Mouse (Mus musculus): ENCODE results near the gene Carmil3. TPM values are rescaled to one million over a fixed set of nuclear protein-coding genes. Genes with fewer than 3 reads are reported as not detected.

The Carmil3 gene
- polyA plus RNA-seq (2012; rRNA removed) (24.8 and 28.8 TPM in 2 replicates), polyA plus RNA-seq (2014; fragmentation: Nextera tagmentation; extraction: Ambion mirVana) (3.6 and 5.4 TPM in 2 replicates)

DNA sequence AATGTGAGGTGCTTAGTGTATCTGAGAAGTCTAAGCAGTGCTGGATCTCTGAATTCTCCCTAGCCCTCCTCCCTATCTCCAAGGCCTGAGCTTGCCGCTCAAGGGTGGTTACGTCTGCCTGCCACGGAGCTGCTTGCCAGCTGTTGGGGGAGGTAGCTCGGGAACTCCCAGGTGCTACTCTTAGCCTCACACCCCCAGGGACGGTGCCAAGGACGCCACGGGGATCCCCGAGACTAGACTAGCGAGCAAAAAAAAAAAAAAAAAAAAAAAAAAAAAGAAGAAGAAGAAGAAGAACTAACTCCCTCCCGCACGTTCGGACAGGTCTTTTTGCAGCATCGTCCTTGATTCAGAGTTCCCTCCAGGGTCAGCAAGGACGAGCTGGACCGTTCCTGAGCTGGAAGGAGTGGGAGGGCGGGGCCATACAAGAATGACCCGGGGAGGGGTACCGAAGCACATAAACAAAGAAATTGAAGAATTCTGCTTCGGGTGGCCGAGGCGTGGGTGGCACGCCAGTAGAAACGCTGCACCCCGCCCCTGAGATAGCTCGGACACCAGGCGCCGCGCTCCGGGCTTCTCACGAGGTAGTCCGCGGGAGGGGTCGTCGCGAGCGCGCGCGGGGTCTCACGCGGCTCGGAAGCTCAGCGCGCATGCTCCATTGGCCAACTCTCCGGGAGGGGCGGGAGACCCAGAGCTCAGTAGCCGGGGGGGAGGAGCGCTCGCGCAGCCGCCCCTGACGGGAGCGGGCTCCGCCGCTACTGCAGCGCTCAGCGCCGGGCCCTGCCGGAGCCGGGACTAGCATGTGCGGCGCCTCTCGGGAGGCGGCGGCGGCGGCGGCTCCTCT is at the start of gene Carmil3:
Carmil3 (plus strand) TSS at position 291 of the 841 bp plus-strand sequence.
- Histone ChIP-seq H3K4me2 (replicated peaks; ENCODE audit: low read depth, low read length, severe bottlenecking) (peak within 1 kb of the TSS; percentile 96), H3K9me3 (ENCODE audit: control insufficient read depth, low read length) (no peaks in the 10 kb centered on the region), H3K4me1 (ENCODE audit: control insufficient read depth, insufficient read depth, low read length) (peaks cover 4% of the 10 kb centered on the region; the same call in 1 of the 2 replicates), H3K36me3 (ENCODE audit: control insufficient read depth, insufficient read depth, low read length) (peaks cover 21% of the 10 kb centered on the region), H3K27ac (replicated peaks; ENCODE audit: low read depth, low read length) (peak within 1 kb of the TSS; percentile 13; the same call in 1 of the 2 replicates), H3K27me3 (ENCODE audit: control insufficient read depth, insufficient read depth, low read length) (no peaks in the 10 kb centered on the region), H3K9ac (ENCODE audit: low read depth, low read length, severe bottlenecking) (peak within 1 kb of the TSS; percentile 66), H3K4me3 (replicated peaks; ENCODE audit: low read length) (peak within 1 kb of the TSS; percentile 72)
- DNase-seq (ENCODE audit: low spot score) = peak; percentile 84
- ATAC-seq (ENCODE audit: low FRiP score, low read depth) = peak; percentile 88
- TF ChIP-seq POLR2A (IDR thresholded peaks at IDR 0.05; ENCODE audit: borderline replicate concordance, extremely low read depth, insufficient read depth, insufficient read length) = no peak
- 1% methylated on average over 38 of the region's 68 CpGs for WGBS

DNA sequence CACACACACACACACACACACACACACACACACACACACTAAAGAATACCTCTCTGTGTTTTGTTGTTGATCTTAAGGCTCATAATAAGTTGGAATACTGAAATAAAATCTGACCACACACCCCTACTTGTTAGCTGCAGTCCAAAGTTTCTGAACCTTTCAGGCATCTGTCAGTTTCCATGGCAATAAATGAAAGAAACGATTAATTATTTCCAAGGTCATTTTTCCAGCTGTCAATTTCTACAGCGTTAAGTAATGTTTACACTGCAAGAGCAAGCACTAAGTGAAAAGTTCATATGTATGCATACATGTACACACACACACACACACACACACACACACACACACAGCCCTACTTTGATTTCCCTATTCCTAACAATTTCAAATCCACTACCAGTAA is 32.8 kb upstream of the Carmil3 start:
- DNase-seq (ENCODE audit: low spot score) (no peak), ATAC-seq (ENCODE audit: low FRiP score, low read depth) (no peak)
- Histone ChIP-seq H3K9me3 (ENCODE audit: control insufficient read depth, low read length) (peaks cover 8% of the 10 kb centered on the region; the same call in 1 of the 2 replicates), H3K27me3 (ENCODE audit: control insufficient read depth, insufficient read depth, low read length) (no peaks in the 10 kb centered on the region), H3K9ac (ENCODE audit: low read depth, low read length, severe bottlenecking) (no peak overlapping the region), H3K4me1 (ENCODE audit: control insufficient read depth, insufficient read depth, low read length) (no peaks in the 10 kb centered on the region), H3K36me3 (ENCODE audit: control insufficient read depth, insufficient read depth, low read length) (no peaks in the 10 kb centered on the region), H3K4me2 (replicated peaks; ENCODE audit: low read depth, low read length, severe bottlenecking) (no peak overlapping the region), H3K27ac (replicated peaks; ENCODE audit: low read depth, low read length) (no peak overlapping the region), H3K4me3 (replicated peaks; ENCODE audit: low read length) (no peak overlapping the region)
- WGBS = 75% methylated on average over 2 of the region's 2 CpGs
- TF ChIP-seq POLR2A (IDR thresholded peaks at IDR 0.05; ENCODE audit: borderline replicate concordance, extremely low read depth, insufficient read depth, insufficient read length) = no peak

DNA sequence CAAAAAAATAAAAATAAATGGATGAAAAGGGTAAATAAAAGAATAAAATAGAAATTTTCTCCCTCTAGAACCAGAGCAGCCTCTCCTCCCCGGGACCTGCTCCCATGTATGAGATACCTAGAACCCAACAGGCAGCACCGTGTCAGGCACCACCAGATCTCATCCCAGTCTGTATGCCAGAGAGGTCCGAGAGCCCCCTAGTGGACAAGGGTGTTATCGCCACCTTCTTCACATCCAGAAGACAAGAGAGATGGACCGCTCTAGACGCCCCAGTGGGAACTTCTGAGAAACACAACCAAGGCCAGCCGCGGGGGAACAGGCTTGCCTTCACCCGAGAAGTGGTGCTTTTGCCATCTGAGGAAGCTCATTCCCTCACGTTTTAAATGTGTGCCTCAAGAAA is 32.2 kb upstream of the Carmil3 start:
- Histone ChIP-seq H3K9me3 (ENCODE audit: control insufficient read depth, low read length) (peaks cover 8% of the 10 kb centered on the region; the same call in 1 of the 2 replicates), H3K27me3 (ENCODE audit: control insufficient read depth, insufficient read depth, low read length) (no peaks in the 10 kb centered on the region), H3K36me3 (ENCODE audit: control insufficient read depth, insufficient read depth, low read length) (no peaks in the 10 kb centered on the region), H3K4me3 (replicated peaks; ENCODE audit: low read length) (no peak overlapping the region), H3K9ac (ENCODE audit: low read depth, low read length, severe bottlenecking) (no peak overlapping the region), H3K27ac (replicated peaks; ENCODE audit: low read depth, low read length) (no peak overlapping the region), H3K4me1 (ENCODE audit: control insufficient read depth, insufficient read depth, low read length) (no peaks in the 10 kb centered on the region), H3K4me2 (replicated peaks; ENCODE audit: low read depth, low read length, severe bottlenecking) (no peak overlapping the region)
- 23% methylated on average over 10 of the region's 10 CpGs for WGBS
- no peak for TF ChIP-seq POLR2A (IDR thresholded peaks at IDR 0.05; ENCODE audit: borderline replicate concordance, extremely low read depth, insufficient read depth, insufficient read length)
- peak; percentile 51 for DNase-seq (ENCODE audit: low spot score)
- ATAC-seq (ENCODE audit: low FRiP score, low read depth) = no peak

DNA sequence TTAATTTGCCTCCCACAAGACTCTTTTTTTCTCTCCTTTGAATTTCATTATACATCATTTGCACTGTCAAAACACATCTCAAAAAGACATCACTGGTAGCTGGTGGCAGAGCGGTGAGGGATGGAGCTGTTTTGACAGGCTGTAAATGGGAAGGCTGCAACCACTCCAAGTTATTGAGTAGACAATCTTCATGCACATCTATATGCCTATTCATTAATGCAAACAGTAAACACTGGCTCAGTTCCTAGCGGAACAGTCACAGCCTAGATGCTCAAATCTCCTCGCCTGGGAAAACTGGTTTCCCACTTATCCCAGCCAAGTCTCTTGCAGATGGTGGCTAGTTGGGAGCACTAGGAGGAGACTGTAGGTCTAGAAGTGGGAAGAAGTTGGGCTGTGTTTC is 31.7 kb upstream of the Carmil3 start:
- Histone ChIP-seq H3K9me3 (ENCODE audit: control insufficient read depth, low read length) (peaks cover 8% of the 10 kb centered on the region; the same call in 1 of the 2 replicates), H3K4me1 (ENCODE audit: control insufficient read depth, insufficient read depth, low read length) (no peaks in the 10 kb centered on the region), H3K27me3 (ENCODE audit: control insufficient read depth, insufficient read depth, low read length) (no peaks in the 10 kb centered on the region), H3K4me2 (replicated peaks; ENCODE audit: low read depth, low read length, severe bottlenecking) (no peak overlapping the region), H3K36me3 (ENCODE audit: control insufficient read depth, insufficient read depth, low read length) (no peaks in the 10 kb centered on the region), H3K4me3 (replicated peaks; ENCODE audit: low read length) (no peak overlapping the region), H3K9ac (ENCODE audit: low read depth, low read length, severe bottlenecking) (no peak overlapping the region), H3K27ac (replicated peaks; ENCODE audit: low read depth, low read length) (no peak overlapping the region)
- no peak for ATAC-seq (ENCODE audit: low FRiP score, low read depth)
- WGBS = 87% methylated on average over 3 of the region's 3 CpGs
- DNase-seq (ENCODE audit: low spot score) = no peak
- no peak for TF ChIP-seq POLR2A (IDR thresholded peaks at IDR 0.05; ENCODE audit: borderline replicate concordance, extremely low read depth, insufficient read depth, insufficient read length)

DNA sequence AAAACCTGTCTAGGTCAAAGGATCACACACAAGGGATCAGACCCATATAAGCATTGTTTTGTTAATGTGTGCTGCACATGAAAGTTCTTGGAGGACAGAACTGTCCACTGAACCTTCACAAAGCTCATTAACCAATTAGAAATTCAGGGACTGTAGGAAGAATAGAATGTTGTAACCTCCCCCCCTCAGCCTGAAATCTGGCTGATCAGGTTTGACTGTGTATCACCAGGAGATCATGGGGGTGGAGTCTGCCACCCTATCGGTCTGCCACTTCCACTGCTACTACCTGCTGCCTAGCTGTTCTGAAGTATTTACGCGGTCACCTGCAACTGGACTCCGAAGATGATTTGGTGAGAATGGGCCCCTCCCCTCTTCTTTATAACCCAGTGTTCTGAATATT is 30.7 kb upstream of the Carmil3 start:
- no peak for ATAC-seq (ENCODE audit: low FRiP score, low read depth)
- no peaks in the 10 kb centered on the region for H3K27me3 ChIP-seq (ENCODE audit: control insufficient read depth, insufficient read depth, low read length)
- H3K9me3 ChIP-seq (ENCODE audit: control insufficient read depth, low read length) = peaks cover 8% of the 10 kb centered on the region; the same call in 1 of the 2 replicates
- DNase-seq (ENCODE audit: low spot score) = peak; percentile 13
- WGBS = 54% methylated on average over 4 of the region's 4 CpGs
- H3K4me3 ChIP-seq (replicated peaks; ENCODE audit: low read length) = no peak overlapping the region
- H3K4me2 ChIP-seq (replicated peaks; ENCODE audit: low read depth, low read length, severe bottlenecking) = no peak overlapping the region
- no peak for TF ChIP-seq POLR2A (IDR thresholded peaks at IDR 0.05; ENCODE audit: borderline replicate concordance, extremely low read depth, insufficient read depth, insufficient read length)
- no peak overlapping the region for H3K9ac ChIP-seq (ENCODE audit: low read depth, low read length, severe bottlenecking)
- H3K4me1 ChIP-seq (ENCODE audit: control insufficient read depth, insufficient read depth, low read length) = no peaks in the 10 kb centered on the region
- no peaks in the 10 kb centered on the region for H3K36me3 ChIP-seq (ENCODE audit: control insufficient read depth, insufficient read depth, low read length)
- H3K27ac ChIP-seq (replicated peaks; ENCODE audit: low read depth, low read length) = no peak overlapping the region
